Mouse (Mus musculus) liver, embryonic 14.5 days (tissue): ENCODE results near the gene Olfr922. TPM values are rescaled to one million over a fixed set of nuclear protein-coding genes. Genes with fewer than 3 reads are reported as not detected.

ENCODE experiments used
- ATAC-seq: fragments of 200-750 bp; cut with Nextera tagmentation; 2 replicates; pipeline ENCODE4 v1.8.0; 2017; ENCODE audit warnings: moderate number of reproducible peaks, mild to moderate bottlenecking, moderate library complexity; ENCODE audit not compliant: insufficient read depth
- DNase-seq, 3 experiments: peaks; one replicate each; pipeline ENCODE4 v3.0.0-alpha.2; 2012 to 2013; ENCODE audit warnings: low read depth in 3 of 3, low spot score in 3 of 3
- H3K27ac ChIP-seq: fragments of 300-500 bp; sonication (generic); 2 replicates; pipeline ENCODE4 v1.5.1; 2014; ENCODE audit warnings: moderate library complexity, mild to moderate bottlenecking, control low read depth, inconsistent platforms
- H3K27me3 ChIP-seq: fragments of 300-500 bp; sonication (generic); 2 replicates; pipeline ENCODE4 v1.6.1; 2014; ENCODE audit warnings: mild to moderate bottlenecking, low read length, moderate library complexity; ENCODE audit not compliant: control insufficient read depth, insufficient read depth
- H3K36me3 ChIP-seq: fragments of 300-500 bp; sonication (generic); replicated peaks from 2 replicates; pipeline ENCODE4 v1.6.1; 2014; ENCODE audit warnings: low read depth; ENCODE audit not compliant: control insufficient read depth, insufficient read depth
- H3K4me1 ChIP-seq, 2 experiments: fragments of 200-500 bp in 1 of 2; fragments of 300-500 bp in 1 of 2; sonication (generic) in 1 of 2; replicated peaks; 2 replicates each; pipeline ENCODE4 v1.6.1; 2012 to 2014; ENCODE audit warnings: antibody characterized with exemption in 1 of 2, inconsistent platforms in 1 of 2, low read length in 1 of 2; ENCODE audit not compliant: control insufficient read depth in 2 of 2, insufficient read depth in 2 of 2
- H3K4me2 ChIP-seq: fragments of 300-500 bp; sonication (generic); 2 replicates; pipeline ENCODE4 v1.6.1; 2014; ENCODE audit warnings: low read depth, mild to moderate bottlenecking, control low read depth, moderate library complexity
- H3K4me3 ChIP-seq, 2 experiments: fragments of 200-500 bp in 1 of 2; fragments of 300-500 bp in 1 of 2; sonication (generic) in 1 of 2; 2 replicates each; pipeline ENCODE4 v1.5.1; 2012 to 2014; ENCODE audit warnings: low read depth in 2 of 2, low read length in 2 of 2, mild to moderate bottlenecking in 2 of 2, control low read depth in 1 of 2, inconsistent platforms in 1 of 2, moderate library complexity in 1 of 2; ENCODE audit not compliant: insufficient read depth in 1 of 2
- H3K9ac ChIP-seq: fragments of 300-500 bp; sonication (generic); replicated peaks from 2 replicates; pipeline ENCODE4 v1.6.1; 2014; ENCODE audit warnings: mild to moderate bottlenecking, control low read depth, moderate library complexity
- H3K9me3 ChIP-seq: fragments of 300-500 bp; sonication (generic); 2 replicates; pipeline ENCODE4 v1.6.1; 2016; ENCODE audit warnings: low read length, mixed read lengths; ENCODE audit not compliant: control insufficient read depth
- CTCF ChIP-seq: IDR thresholded peaks from 2 replicates; pipeline ENCODE4 v1.5.1; 2016; ENCODE audit warnings: antibody characterized with exemption, low read depth, control low read depth
- EP300 ChIP-seq: IDR thresholded peaks from 2 replicates; pipeline ENCODE4 v1.6.1; 2016; ENCODE audit warnings: antibody characterized with exemption, low read depth
- WGBS: fragments of 180-500 bp; shearing (Covaris S2); extraction: QIAGEN DNeasy Blood & Tissue Kit; methylation state at CpG from one replicate; pipeline ENCODE4 v1.1.7; 2014; ENCODE audit not compliant: insufficient replicate concordance; 5-methylcytosine and 5-hydroxymethylcytosine counted together
- polyA plus RNA-seq, 2 experiments: library from polyadenylated mRNA; depleted of rRNA in 1 of 2; stranded (reverse) in 1 of 2; unstranded in 1 of 2; fragments of >200 nt; fragmentation: Nextera tagmentation in 1 of 2; extraction: Ambion mirVana in 1 of 2; gene quantifications; 2 replicates each; pipeline versions ENCODE4 v1.2.1 to v1.2.3; 2012 to 2014

The Olfr922 gene
- not detected in 2 replicates for polyA plus RNA-seq (2012; rRNA removed)
- not detected in 2 replicates for polyA plus RNA-seq (2014; fragmentation: Nextera tagmentation; extraction: Ambion mirVana)

GRCm38 (mm10) chr9:38814314-38814713 lies at the start of gene Olfr922:
Olfr922 (plus strand) TSS chr9:38814614.
- Histone ChIP-seq H3K36me3 (no peaks in the 10 kb centered on the region), H3K27me3 (no peaks in the 10 kb centered on the region), H3K4me2 (no peak within 1 kb of the TSS), H3K27ac (no peak within 1 kb of the TSS), H3K4me3 (no peak within 1 kb of the TSS), H3K4me1 (no peaks in the 10 kb centered on the region), H3K9ac (no peak within 1 kb of the TSS), H3K9me3 (no peaks in the 10 kb centered on the region)
- WGBS = 32% methylated on average over 2 of the region's 2 CpGs
- no peak for DNase-seq
- no peak for TF ChIP-seq CTCF
- no peak for TF ChIP-seq EP300
- ATAC-seq = no peak

GRCm38 (mm10) chr9:38772768-38773167 lies 41.6 kb upstream of the Olfr922 start, which contains the start of gene Olfr921:
Olfr921 (plus strand) TSS chr9:38773068.
- H3K9me3 ChIP-seq = no peaks in the 10 kb centered on the region
- no peak within 1 kb of the TSS for H3K4me2 ChIP-seq
- ATAC-seq (no peak), DNase-seq (no peak)
- no peak within 1 kb of the TSS for H3K4me3 ChIP-seq
- H3K27ac ChIP-seq = no peak within 1 kb of the TSS
- no peak within 1 kb of the TSS for H3K9ac ChIP-seq
- H3K4me1 ChIP-seq = no peaks in the 10 kb centered on the region
- H3K36me3 ChIP-seq = no peaks in the 10 kb centered on the region
- no peaks in the 10 kb centered on the region for H3K27me3 ChIP-seq
- no peak for TF ChIP-seq CTCF

GRCm38 (mm10) chr9:38792689-38793088 lies 21.7 kb upstream of the Olfr922 start:
- WGBS = 60% methylated on average over 2 of the region's 2 CpGs
- Histone ChIP-seq H3K4me3 (no peak overlapping the region), H3K9ac (no peak overlapping the region), H3K27me3 (no peaks in the 10 kb centered on the region), H3K9me3 (no peaks in the 10 kb centered on the region), H3K4me1 (no peaks in the 10 kb centered on the region), H3K36me3 (no peaks in the 10 kb centered on the region), H3K4me2 (no peak overlapping the region), H3K27ac (no peak overlapping the region)
- TF ChIP-seq CTCF = no peak
- DNase-seq = no peak
- ATAC-seq = no peak

- DNase-seq = no peak
- H3K27me3 ChIP-seq = no peaks in the 10 kb centered on the region
- no peak overlapping the region for H3K9ac ChIP-seq
- H3K4me1 ChIP-seq = no peaks in the 10 kb centered on the region
- TF ChIP-seq CTCF (no peak), EP300 (no peak)
- no peak overlapping the region for H3K4me3 ChIP-seq
- no peak overlapping the region for H3K27ac ChIP-seq
- no peaks in the 10 kb centered on the region for H3K36me3 ChIP-seq
- H3K9me3 ChIP-seq = no peaks in the 10 kb centered on the region
- no peak overlapping the region for H3K4me2 ChIP-seq
- ATAC-seq = no peak
Measured at GRCm38 (mm10) chr9:38805696-38806095, 8.7 kb upstream of the Olfr922 start.

- H3K27me3 ChIP-seq = no peaks in the 10 kb centered on the region
- H3K36me3 ChIP-seq = no peaks in the 10 kb centered on the region
- no peak overlapping the region for H3K27ac ChIP-seq
- WGBS = 46% methylated on average over 1 of the region's 1 CpGs
- no peak for DNase-seq
- no peak overlapping the region for H3K9ac ChIP-seq
- no peak overlapping the region for H3K4me2 ChIP-seq
- no peak for TF ChIP-seq CTCF
- no peak for TF ChIP-seq EP300
- H3K9me3 ChIP-seq = no peaks in the 10 kb centered on the region
- no peak overlapping the region for H3K4me3 ChIP-seq
- no peaks in the 10 kb centered on the region for H3K4me1 ChIP-seq
- ATAC-seq = no peak
Measured at GRCm38 (mm10) chr9:38815458-38815986, 1.1 kb downstream of the Olfr922 start.
